Mouse (Mus musculus): ENCODE measurements around the gene Zscan10. TPM values are rescaled to one million over a fixed set of nuclear protein-coding genes. Genes with fewer than 3 reads are reported as not detected.

Gene Zscan10
- polyA plus RNA-seq, 1 experiment from 2014 or later = not detected

DNA sequence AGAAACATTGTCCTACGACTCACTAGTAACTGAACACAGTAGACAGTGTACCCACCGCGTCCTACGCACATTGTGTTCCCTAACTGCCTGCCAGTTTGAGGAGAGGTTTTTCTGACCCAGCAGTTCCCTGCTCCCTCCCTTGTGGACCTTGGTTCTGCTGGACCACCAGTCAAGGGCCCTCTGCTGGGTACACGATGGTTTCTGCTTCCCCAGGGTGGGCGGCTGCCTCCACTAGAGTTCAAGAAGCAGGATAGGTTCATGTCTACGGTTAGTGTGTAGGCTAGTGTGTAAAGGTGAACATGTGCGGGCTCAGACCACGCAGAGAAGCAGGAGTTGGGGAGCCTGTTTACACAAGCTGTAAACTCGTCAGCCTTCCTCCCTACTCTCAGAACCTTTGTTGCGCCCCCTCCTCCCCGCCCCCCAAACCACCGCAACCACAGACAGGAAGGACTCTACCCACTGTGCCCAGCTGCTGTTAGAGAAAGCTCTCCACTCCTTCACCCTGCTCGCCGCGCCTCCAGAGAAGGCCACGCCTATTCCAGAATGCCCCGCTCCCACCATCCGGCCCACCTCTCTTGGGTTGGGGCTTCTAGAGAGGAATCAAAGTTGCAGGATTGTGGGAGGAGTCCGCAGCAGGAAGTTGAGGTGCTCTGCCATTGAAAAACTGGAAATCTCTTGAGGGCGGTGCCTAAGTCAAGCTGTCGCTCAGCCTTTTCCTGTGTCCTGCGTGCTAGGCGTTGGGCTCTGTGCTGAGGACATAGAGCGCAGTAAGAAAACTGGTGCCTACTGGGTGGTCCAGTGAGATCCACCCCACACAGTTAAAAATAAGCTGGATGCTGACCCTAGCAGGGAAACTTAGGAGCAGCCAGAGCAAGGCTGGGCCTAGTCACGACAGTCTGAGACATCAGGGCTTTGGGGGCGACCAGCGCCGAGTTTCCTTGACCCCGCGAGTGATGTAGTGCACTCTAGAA is 1.8 kb upstream of the Zscan10 start, which contains the start of gene Zfp13:
Zfp13 (minus strand) TSS at position 906 of the 971 bp plus-strand sequence.
- 4% methylated on average over 31 of the region's 31 CpGs for WGBS (ENCODE audit: insufficient replicate concordance)
- ATAC-seq (replicated peaks; ENCODE audit: insufficient number of reproducible peaks, low FRiP score, low TSS enrichment) = peak; percentile 95
- H3K27ac ChIP-seq (ENCODE audit: low read depth, low read length) = peak within 1 kb of the TSS; percentile 90
- H3K4me3 ChIP-seq (ENCODE audit: low read depth, low read length) = peak within 1 kb of the TSS; percentile 43
- H3K27me3 ChIP-seq (ENCODE audit: control insufficient read depth, insufficient read depth, low read length) = no peaks in the 10 kb centered on the region
- no peaks in the 10 kb centered on the region for H3K36me3 ChIP-seq (ENCODE audit: control insufficient read depth, insufficient read depth, low read length)
- H3K4me1 ChIP-seq (ENCODE audit: control insufficient read depth, insufficient read depth, low read length) = peaks cover 6% of the 10 kb centered on the region; the same call in 1 of the 2 replicates
- peak within 1 kb of the TSS; percentile 78 for H3K9ac ChIP-seq (ENCODE audit: low read depth, low read length)
- no peaks in the 10 kb centered on the region for H3K9me3 ChIP-seq (replicated peaks; ENCODE audit: control insufficient read depth, low read length)
- H3K4me2 ChIP-seq = peak within 1 kb of the TSS; percentile 90

GRCm38 (mm10) chr17:23599605-23600063 is 1.0 kb upstream of the Zscan10 start:
- Histone ChIP-seq H3K9me3 (replicated peaks; ENCODE audit: control insufficient read depth, low read length) (no peaks in the 10 kb centered on the region), H3K27ac (ENCODE audit: low read depth, low read length) (peak overlapping the region; percentile 90), H3K27me3 (ENCODE audit: control insufficient read depth, insufficient read depth, low read length) (no peaks in the 10 kb centered on the region), H3K4me1 (ENCODE audit: control insufficient read depth, insufficient read depth, low read length) (peaks cover 6% of the 10 kb centered on the region; the same call in 1 of the 2 replicates), H3K36me3 (ENCODE audit: control insufficient read depth, insufficient read depth, low read length) (no peaks in the 10 kb centered on the region), H3K9ac (ENCODE audit: low read depth, low read length) (peak overlapping the region; percentile 78), H3K4me3 (ENCODE audit: low read depth, low read length) (peak overlapping the region; percentile 43), H3K4me2 (peak overlapping the region; percentile 90)
- ATAC-seq (replicated peaks; ENCODE audit: insufficient number of reproducible peaks, low FRiP score, low TSS enrichment) = no peak; the same call in 1 of the 2 replicates
- WGBS (ENCODE audit: insufficient replicate concordance) = 32% methylated on average over 7 of the region's 7 CpGs

DNA sequence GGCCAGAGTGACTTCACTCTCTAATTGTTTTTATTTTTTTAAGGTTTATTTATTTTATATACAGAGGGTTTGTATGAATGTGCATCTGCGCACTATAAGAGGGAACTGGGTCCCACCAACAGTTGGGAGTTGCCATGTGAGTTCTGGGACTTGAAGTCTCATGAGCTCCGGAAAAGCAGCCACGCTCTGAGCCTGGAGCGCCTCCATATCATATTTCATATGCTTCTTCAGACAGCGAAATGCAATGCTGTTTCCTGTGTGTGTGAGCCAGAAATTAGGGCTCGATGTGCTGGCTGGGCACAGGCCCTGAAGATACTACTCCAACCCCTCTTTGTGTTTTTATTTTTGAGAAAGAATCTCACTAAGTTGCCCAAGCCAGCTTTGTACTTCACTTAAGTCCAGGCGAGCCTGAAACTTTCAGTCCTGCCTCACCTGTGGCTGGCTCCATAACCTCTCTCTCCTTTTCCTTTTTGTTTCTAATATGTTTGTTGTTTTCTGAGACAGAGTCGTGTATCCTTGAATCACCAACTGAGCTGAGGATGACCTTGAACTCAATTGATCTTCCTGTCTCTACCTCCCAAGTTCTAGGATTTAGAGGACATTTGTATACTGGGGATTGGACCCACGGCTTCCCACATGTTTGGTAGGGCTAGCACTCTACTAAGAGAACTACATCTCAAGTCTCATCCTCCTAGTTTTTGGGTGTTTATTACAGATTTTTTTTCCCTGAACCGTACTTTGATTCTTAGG is 1.4 kb downstream of the Zscan10 start:
- 49% methylated on average over 10 of the region's 10 CpGs for WGBS (ENCODE audit: insufficient replicate concordance)
- H3K36me3 ChIP-seq (ENCODE audit: control insufficient read depth, insufficient read depth, low read length) = no peaks in the 10 kb centered on the region
- no peak overlapping the region for H3K4me2 ChIP-seq
- no peak overlapping the region for H3K4me3 ChIP-seq (ENCODE audit: low read depth, low read length)
- H3K9ac ChIP-seq (ENCODE audit: low read depth, low read length) = no peak overlapping the region
- peaks cover 6% of the 10 kb centered on the region; the same call in 1 of the 2 replicates for H3K4me1 ChIP-seq (ENCODE audit: control insufficient read depth, insufficient read depth, low read length)
- H3K9me3 ChIP-seq (replicated peaks; ENCODE audit: control insufficient read depth, low read length) = no peaks in the 10 kb centered on the region
- no peak overlapping the region for H3K27ac ChIP-seq (ENCODE audit: low read depth, low read length)
- no peaks in the 10 kb centered on the region for H3K27me3 ChIP-seq (ENCODE audit: control insufficient read depth, insufficient read depth, low read length)
- no peak for ATAC-seq (replicated peaks; ENCODE audit: insufficient number of reproducible peaks, low FRiP score, low TSS enrichment)

- no peaks in the 10 kb centered on the region for H3K27me3 ChIP-seq (ENCODE audit: control insufficient read depth, insufficient read depth, low read length)
- no peak overlapping the region for H3K4me3 ChIP-seq (ENCODE audit: low read depth, low read length)
- no peak overlapping the region for H3K27ac ChIP-seq (ENCODE audit: low read depth, low read length)
- H3K4me2 ChIP-seq = no peak overlapping the region
- no peak overlapping the region for H3K9ac ChIP-seq (ENCODE audit: low read depth, low read length)
- no peaks in the 10 kb centered on the region for H3K9me3 ChIP-seq (replicated peaks; ENCODE audit: control insufficient read depth, low read length)
- no peak for ATAC-seq (replicated peaks; ENCODE audit: insufficient number of reproducible peaks, low FRiP score, low TSS enrichment)
- H3K36me3 ChIP-seq (ENCODE audit: control insufficient read depth, insufficient read depth, low read length) = no peaks in the 10 kb centered on the region
- 26% methylated on average over 8 of the region's 8 CpGs for WGBS (ENCODE audit: insufficient replicate concordance)
- peaks cover 6% of the 10 kb centered on the region; the same call in 1 of the 2 replicates for H3K4me1 ChIP-seq (ENCODE audit: control insufficient read depth, insufficient read depth, low read length)
Observed at GRCm38 (mm10) chr17:23603077-23603476, 2.4 kb downstream of the Zscan10 start.

GRCm38 (mm10) chr17:23603542-23603941 is 2.9 kb downstream of the Zscan10 start:
- no peaks in the 10 kb centered on the region for H3K27me3 ChIP-seq (ENCODE audit: control insufficient read depth, insufficient read depth, low read length)
- 46% methylated on average over 2 of the region's 2 CpGs for WGBS (ENCODE audit: insufficient replicate concordance)

DNA sequence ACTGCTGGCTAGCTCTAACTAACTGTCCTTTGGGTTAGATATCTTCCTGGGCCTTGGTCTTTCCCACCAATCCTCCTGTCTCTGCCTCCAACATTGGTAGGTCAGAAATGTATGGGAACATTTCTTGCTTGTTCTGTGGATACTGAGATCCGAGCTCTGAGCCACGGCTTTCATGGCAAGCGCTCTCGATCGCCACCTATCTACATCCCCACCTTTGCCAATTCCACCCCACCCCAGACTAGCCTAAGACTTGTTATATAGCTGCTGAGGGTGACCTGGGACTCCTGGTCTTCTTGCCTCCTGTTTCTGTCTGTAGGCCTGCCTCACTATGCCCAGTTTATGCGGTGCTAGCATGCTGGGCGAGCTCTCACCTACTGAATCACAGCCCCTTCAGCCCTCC is 3.7 kb downstream of the Zscan10 start:
- WGBS (ENCODE audit: insufficient replicate concordance) = 62% methylated on average over 7 of the region's 7 CpGs
- H3K27ac ChIP-seq (ENCODE audit: low read depth, low read length) = no peak overlapping the region
- ATAC-seq (replicated peaks; ENCODE audit: insufficient number of reproducible peaks, low FRiP score, low TSS enrichment) = no peak
- H3K9ac ChIP-seq (ENCODE audit: low read depth, low read length) = no peak overlapping the region
- H3K4me2 ChIP-seq = no peak overlapping the region
- H3K4me3 ChIP-seq (ENCODE audit: low read depth, low read length) = no peak overlapping the region
- peaks cover 6% of the 10 kb centered on the region; the same call in 1 of the 2 replicates for H3K4me1 ChIP-seq (ENCODE audit: control insufficient read depth, insufficient read depth, low read length)
- no peaks in the 10 kb centered on the region for H3K27me3 ChIP-seq (ENCODE audit: control insufficient read depth, insufficient read depth, low read length)
- no peaks in the 10 kb centered on the region for H3K9me3 ChIP-seq (replicated peaks; ENCODE audit: control insufficient read depth, low read length)
- H3K36me3 ChIP-seq (ENCODE audit: control insufficient read depth, insufficient read depth, low read length) = no peaks in the 10 kb centered on the region

More at GRCm38 (mm10) chr17:23603542-23603941, 2.9 kb downstream of the Zscan10 start:
- Histone ChIP-seq H3K4me1 (ENCODE audit: control insufficient read depth, insufficient read depth, low read length) (peaks cover 6% of the 10 kb centered on the region; the same call in 1 of the 2 replicates), H3K27ac (ENCODE audit: low read depth, low read length) (no peak overlapping the region), H3K9me3 (replicated peaks; ENCODE audit: control insufficient read depth, low read length) (no peaks in the 10 kb centered on the region), H3K4me3 (ENCODE audit: low read depth, low read length) (no peak overlapping the region), H3K9ac (ENCODE audit: low read depth, low read length) (no peak overlapping the region), H3K4me2 (no peak overlapping the region), H3K36me3 (ENCODE audit: control insufficient read depth, insufficient read depth, low read length) (no peaks in the 10 kb centered on the region)
- ATAC-seq (replicated peaks; ENCODE audit: insufficient number of reproducible peaks, low FRiP score, low TSS enrichment) = no peak

DNA sequence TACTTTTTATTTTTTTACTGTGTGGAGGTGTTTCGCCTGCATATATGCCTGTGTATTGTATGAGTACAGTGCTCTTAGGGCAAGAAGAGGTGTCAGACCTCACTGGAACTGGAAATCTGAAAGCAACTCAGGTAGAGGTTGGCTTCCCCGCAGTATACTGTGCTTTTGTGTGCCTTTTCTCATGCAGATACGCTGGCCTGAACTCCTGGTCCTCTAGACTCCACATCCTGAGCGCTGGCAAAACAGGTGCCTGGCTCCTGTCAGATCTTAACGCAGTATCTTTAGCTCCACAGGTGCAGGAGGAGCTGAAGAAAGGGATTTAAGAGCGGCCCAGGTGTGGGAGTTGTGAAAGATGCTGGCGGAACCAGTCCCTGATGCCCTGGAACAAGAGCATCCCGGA is 4.6 kb downstream of the Zscan10 start:
- no peak overlapping the region for H3K27ac ChIP-seq (ENCODE audit: low read depth, low read length)
- H3K4me1 ChIP-seq (ENCODE audit: control insufficient read depth, insufficient read depth, low read length) = no peaks in the 10 kb centered on the region
- no peaks in the 10 kb centered on the region for H3K27me3 ChIP-seq (ENCODE audit: control insufficient read depth, insufficient read depth, low read length)
- ATAC-seq (replicated peaks; ENCODE audit: insufficient number of reproducible peaks, low FRiP score, low TSS enrichment) = no peak
- H3K4me3 ChIP-seq (ENCODE audit: low read depth, low read length) = no peak overlapping the region
- H3K36me3 ChIP-seq (ENCODE audit: control insufficient read depth, insufficient read depth, low read length) = no peaks in the 10 kb centered on the region
- 76% methylated on average over 8 of the region's 8 CpGs for WGBS (ENCODE audit: insufficient replicate concordance)
- H3K9ac ChIP-seq (ENCODE audit: low read depth, low read length) = no peak overlapping the region
- H3K9me3 ChIP-seq (replicated peaks; ENCODE audit: control insufficient read depth, low read length) = no peaks in the 10 kb centered on the region
- H3K4me2 ChIP-seq = no peak overlapping the region

GRCm38 (mm10) chr17:23609612-23610011 is 9.0 kb downstream of the Zscan10 start:
- Histone ChIP-seq H3K36me3 (ENCODE audit: control insufficient read depth, insufficient read depth, low read length) (no peaks in the 10 kb centered on the region), H3K9ac (ENCODE audit: low read depth, low read length) (no peak overlapping the region), H3K4me1 (ENCODE audit: control insufficient read depth, insufficient read depth, low read length) (no peaks in the 10 kb centered on the region), H3K27ac (ENCODE audit: low read depth, low read length) (no peak overlapping the region), H3K4me2 (no peak overlapping the region), H3K4me3 (ENCODE audit: low read depth, low read length) (no peak overlapping the region), H3K27me3 (ENCODE audit: control insufficient read depth, insufficient read depth, low read length) (no peaks in the 10 kb centered on the region), H3K9me3 (replicated peaks; ENCODE audit: control insufficient read depth, low read length) (no peaks in the 10 kb centered on the region)
- 91% methylated on average over 24 of the region's 24 CpGs for WGBS (ENCODE audit: insufficient replicate concordance)
- ATAC-seq (replicated peaks; ENCODE audit: insufficient number of reproducible peaks, low FRiP score, low TSS enrichment) = no peak
